Mouse (Mus musculus): ENCODE data around the gene Errfi1. TPM values are rescaled to one million over a fixed set of nuclear protein-coding genes. Genes with fewer than 3 reads are reported as not detected.
"Not testable (repeated sequence)": the region's sequence is repeated elsewhere in the genome, so short reads cannot be mapped to it uniquely, and the experiment has no call there.

The Errfi1 gene
- polyA plus RNA-seq, 1 experiment from 2014 or later: 41.4 TPM

DNA sequence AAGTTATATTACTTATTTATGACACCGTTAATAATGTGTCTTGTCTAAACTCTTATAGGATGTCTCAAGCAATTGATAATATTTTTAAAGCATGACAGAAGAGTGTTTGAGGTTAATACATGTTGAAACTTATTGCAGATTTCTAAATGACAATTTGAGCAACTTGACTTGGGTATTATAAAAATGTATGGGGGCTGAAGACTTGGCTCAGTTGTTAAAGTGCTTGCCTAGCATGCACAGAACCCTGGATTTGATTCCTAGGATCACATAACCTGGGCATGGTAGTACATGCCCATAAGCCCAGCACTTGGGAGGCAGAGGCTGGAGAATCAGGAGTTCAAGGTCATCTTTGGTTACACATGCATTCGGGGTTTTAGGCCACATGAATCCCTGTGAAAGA is 15.1 kb downstream of the Errfi1 start:
- no peaks in the 10 kb centered on the region for H3K27me3 ChIP-seq (ENCODE audit: control insufficient read depth, insufficient read depth, low read depth, low read length)
- no peak overlapping the region for H3K9ac ChIP-seq (ENCODE audit: low read depth, low read length)
- ATAC-seq (ENCODE audit: low read depth): no peak
- no peaks in the 10 kb centered on the region for H3K9me3 ChIP-seq (replicated peaks; ENCODE audit: control insufficient read depth, low read length)
- peaks cover 9% of the 10 kb centered on the region for H3K4me1 ChIP-seq (ENCODE audit: control insufficient read depth, low read depth, low read length)
- no peak overlapping the region for H3K4me2 ChIP-seq (ENCODE audit: low read depth, low read length)
- H3K27ac ChIP-seq (ENCODE audit: low read length): no peak overlapping the region
- no peak overlapping the region for H3K4me3 ChIP-seq (ENCODE audit: low read depth, low read length)
- peaks cover 4% of the 10 kb centered on the region; the same call in 1 of the 2 replicates for H3K36me3 ChIP-seq (ENCODE audit: control insufficient read depth, insufficient read depth)
- WGBS (ENCODE audit: insufficient replicate concordance): 66% methylated on average over 2 of the region's 2 CpGs

GRCm38 (mm10) chr4:150869276-150870197 is 15.8 kb downstream of the Errfi1 start:
- no peaks in the 10 kb centered on the region for H3K9me3 ChIP-seq (replicated peaks; ENCODE audit: control insufficient read depth, low read length)
- no peak overlapping the region for H3K4me2 ChIP-seq (ENCODE audit: low read depth, low read length)
- no peaks in the 10 kb centered on the region for H3K27me3 ChIP-seq (ENCODE audit: control insufficient read depth, insufficient read depth, low read depth, low read length)
- WGBS (ENCODE audit: insufficient replicate concordance): 39% methylated on average over 17 of the region's 17 CpGs
- no peak overlapping the region for H3K9ac ChIP-seq (ENCODE audit: low read depth, low read length)
- H3K4me1 ChIP-seq (ENCODE audit: control insufficient read depth, low read depth, low read length): peaks cover 9% of the 10 kb centered on the region
- no peak overlapping the region for H3K27ac ChIP-seq (ENCODE audit: low read length)
- ATAC-seq (ENCODE audit: low read depth): no peak
- H3K4me3 ChIP-seq (ENCODE audit: low read depth, low read length): no peak overlapping the region
- H3K36me3 ChIP-seq (ENCODE audit: control insufficient read depth, insufficient read depth): peaks cover 4% of the 10 kb centered on the region; the same call in 1 of the 2 replicates

DNA sequence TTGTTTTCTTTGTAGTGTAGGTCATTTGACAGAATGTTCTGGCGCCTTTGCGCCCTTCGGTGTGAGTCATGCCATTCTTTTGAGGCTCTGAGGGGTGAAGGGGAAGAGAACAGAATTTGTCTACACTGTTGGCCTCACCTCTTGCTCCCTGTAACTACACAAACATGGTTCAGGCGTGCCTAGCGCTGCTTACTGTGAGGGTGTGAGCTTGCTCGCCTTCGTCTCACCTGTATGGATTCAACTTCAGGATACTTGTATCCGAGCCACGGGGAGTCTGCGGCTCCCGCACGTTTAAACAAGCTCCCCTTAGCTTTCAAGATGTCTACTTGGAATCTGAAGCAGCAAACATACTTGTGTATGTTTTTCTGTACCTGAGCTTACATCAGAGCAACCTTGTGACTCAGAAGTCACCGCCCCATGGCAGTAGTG is 17.3 kb downstream of the Errfi1 start:
- Histone ChIP-seq H3K27ac (ENCODE audit: low read length) (peak overlapping the region; percentile 69), H3K4me3 (ENCODE audit: low read depth, low read length) (no peak overlapping the region), H3K9ac (ENCODE audit: low read depth, low read length) (no peak overlapping the region), H3K27me3 (ENCODE audit: control insufficient read depth, insufficient read depth, low read depth, low read length) (no peaks in the 10 kb centered on the region), H3K9me3 (replicated peaks; ENCODE audit: control insufficient read depth, low read length) (no peaks in the 10 kb centered on the region), H3K36me3 (ENCODE audit: control insufficient read depth, insufficient read depth) (peaks cover 4% of the 10 kb centered on the region; the same call in 1 of the 2 replicates), H3K4me1 (ENCODE audit: control insufficient read depth, low read depth, low read length) (peaks cover 14% of the 10 kb centered on the region), H3K4me2 (ENCODE audit: low read depth, low read length) (no peak overlapping the region)
- 70% methylated on average over 13 of the region's 13 CpGs for WGBS (ENCODE audit: insufficient replicate concordance)
- no peak for ATAC-seq (ENCODE audit: low read depth)

GRCm38 (mm10) chr4:150871392-150872138 is 17.8 kb downstream of the Errfi1 start:
- ATAC-seq (ENCODE audit: low read depth): peak; percentile 25
- Histone ChIP-seq H3K9ac (ENCODE audit: low read depth, low read length) (no peak overlapping the region), H3K4me1 (ENCODE audit: control insufficient read depth, low read depth, low read length) (peaks cover 14% of the 10 kb centered on the region), H3K9me3 (replicated peaks; ENCODE audit: control insufficient read depth, low read length) (no peaks in the 10 kb centered on the region), H3K27me3 (ENCODE audit: control insufficient read depth, insufficient read depth, low read depth, low read length) (no peaks in the 10 kb centered on the region), H3K4me2 (ENCODE audit: low read depth, low read length) (no peak overlapping the region), H3K4me3 (ENCODE audit: low read depth, low read length) (no peak overlapping the region), H3K36me3 (ENCODE audit: control insufficient read depth, insufficient read depth) (peaks cover 3% of the 10 kb centered on the region; the same call in 1 of the 2 replicates), H3K27ac (ENCODE audit: low read length) (peak overlapping the region; percentile 69)
- 44% methylated on average over 10 of the region's 10 CpGs for WGBS (ENCODE audit: insufficient replicate concordance)

DNA sequence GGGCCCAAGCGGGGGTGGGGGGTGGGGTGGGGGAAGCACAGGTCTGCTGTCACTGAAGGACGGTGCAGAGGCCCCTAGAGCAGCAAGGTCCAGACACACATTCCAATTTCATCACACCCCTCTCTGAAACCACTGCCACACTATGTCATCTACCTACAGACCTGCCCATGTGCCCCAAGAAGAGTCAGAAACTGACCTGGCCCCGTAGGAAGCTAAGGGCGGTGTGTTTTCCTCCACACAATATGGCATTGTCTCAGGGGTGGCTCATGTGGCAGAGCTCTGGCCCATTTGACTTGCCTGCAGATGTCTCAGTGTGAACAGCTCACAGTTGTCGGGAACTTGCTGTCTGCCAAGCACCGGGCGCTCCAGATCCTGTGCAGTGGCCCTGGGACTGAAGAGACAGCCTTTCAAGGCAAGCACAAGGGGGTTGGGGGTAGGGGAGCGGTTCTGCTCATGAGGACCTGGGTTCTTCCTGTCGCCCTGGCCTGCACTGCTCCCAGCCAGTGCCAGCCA is 18.5 kb downstream of the Errfi1 start:
- Histone ChIP-seq H3K27ac (ENCODE audit: low read length) (peak overlapping the region; percentile 69), H3K9me3 (replicated peaks; ENCODE audit: control insufficient read depth, low read length) (no peaks in the 10 kb centered on the region), H3K4me1 (ENCODE audit: control insufficient read depth, low read depth, low read length) (peaks cover 14% of the 10 kb centered on the region), H3K4me3 (ENCODE audit: low read depth, low read length) (no peak overlapping the region), H3K9ac (ENCODE audit: low read depth, low read length) (no peak overlapping the region), H3K36me3 (ENCODE audit: control insufficient read depth, insufficient read depth) (no peaks in the 10 kb centered on the region), H3K4me2 (ENCODE audit: low read depth, low read length) (no peak overlapping the region), H3K27me3 (ENCODE audit: control insufficient read depth, insufficient read depth, low read depth, low read length) (no peaks in the 10 kb centered on the region)
- 49% methylated on average over 9 of the region's 9 CpGs for WGBS (ENCODE audit: insufficient replicate concordance)
- ATAC-seq (ENCODE audit: low read depth): peak; percentile 73

DNA sequence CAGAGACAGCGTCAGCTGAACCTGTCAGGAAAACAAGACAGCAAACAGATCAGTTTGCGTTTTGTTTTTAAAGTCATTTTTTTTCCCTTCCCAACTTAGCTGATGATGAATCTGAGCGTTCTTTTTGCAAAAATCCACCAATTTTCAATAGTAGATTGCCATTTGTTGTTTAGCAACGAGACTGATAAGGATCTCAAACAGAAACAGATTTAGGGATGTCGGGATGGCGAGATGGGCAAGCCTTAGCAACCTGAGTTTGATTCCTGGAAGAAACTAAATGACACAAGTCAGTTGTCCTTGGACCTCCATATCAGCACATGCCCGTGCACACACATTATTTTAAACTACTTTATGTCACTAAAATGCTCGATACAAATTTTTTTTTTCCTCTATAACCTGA is 19.0 kb downstream of the Errfi1 start:
- Histone ChIP-seq H3K27ac (ENCODE audit: low read length) (peak overlapping the region; percentile 69), H3K4me3 (ENCODE audit: low read depth, low read length) (no peak overlapping the region), H3K36me3 (ENCODE audit: control insufficient read depth, insufficient read depth) (no peaks in the 10 kb centered on the region), H3K9me3 (replicated peaks; ENCODE audit: control insufficient read depth, low read length) (no peaks in the 10 kb centered on the region), H3K4me2 (ENCODE audit: low read depth, low read length) (no peak overlapping the region), H3K4me1 (ENCODE audit: control insufficient read depth, low read depth, low read length) (peaks cover 14% of the 10 kb centered on the region), H3K9ac (ENCODE audit: low read depth, low read length) (no peak overlapping the region), H3K27me3 (ENCODE audit: control insufficient read depth, insufficient read depth, low read depth, low read length) (no peaks in the 10 kb centered on the region)
- no peak for ATAC-seq (ENCODE audit: low read depth)
- 51% methylated on average over 8 of the region's 8 CpGs for WGBS (ENCODE audit: insufficient replicate concordance)

- ATAC-seq (ENCODE audit: low read depth); H3K27ac ChIP-seq (ENCODE audit: low read length); H3K4me2 ChIP-seq (ENCODE audit: low read depth, low read length); H3K9me3 ChIP-seq (replicated peaks; ENCODE audit: control insufficient read depth, low read length); H3K4me3 ChIP-seq (ENCODE audit: low read depth, low read length); H3K36me3 ChIP-seq (ENCODE audit: control insufficient read depth, insufficient read depth); H3K27me3 ChIP-seq (ENCODE audit: control insufficient read depth, insufficient read depth, low read depth, low read length); H3K9ac ChIP-seq (ENCODE audit: low read depth, low read length): not testable (repeated sequence)
- peaks cover 14% of the 10 kb centered on the region for H3K4me1 ChIP-seq (ENCODE audit: control insufficient read depth, low read depth, low read length)
- 15% methylated on average over 4 of the region's 4 CpGs for WGBS (ENCODE audit: insufficient replicate concordance)
Observed at GRCm38 (mm10) chr4:150874416-150874815, 20.7 kb downstream of the Errfi1 start.

- Histone ChIP-seq H3K9ac (ENCODE audit: low read depth, low read length) (no peak overlapping the region), H3K4me1 (ENCODE audit: control insufficient read depth, low read depth, low read length) (peaks cover 14% of the 10 kb centered on the region), H3K4me2 (ENCODE audit: low read depth, low read length) (no peak overlapping the region), H3K36me3 (ENCODE audit: control insufficient read depth, insufficient read depth) (no peaks in the 10 kb centered on the region), H3K9me3 (replicated peaks; ENCODE audit: control insufficient read depth, low read length) (peaks cover 13% of the 10 kb centered on the region), H3K27me3 (ENCODE audit: control insufficient read depth, insufficient read depth, low read depth, low read length) (no peaks in the 10 kb centered on the region), H3K4me3 (ENCODE audit: low read depth, low read length) (no peak overlapping the region), H3K27ac (ENCODE audit: low read length) (no peak overlapping the region)
- no peak for ATAC-seq (ENCODE audit: low read depth)
- 56% methylated on average over 10 of the region's 10 CpGs for WGBS (ENCODE audit: insufficient replicate concordance)
Observed at GRCm38 (mm10) chr4:150875393-150875792, 21.7 kb downstream of the Errfi1 start.
